In the genomic region with DNA sequence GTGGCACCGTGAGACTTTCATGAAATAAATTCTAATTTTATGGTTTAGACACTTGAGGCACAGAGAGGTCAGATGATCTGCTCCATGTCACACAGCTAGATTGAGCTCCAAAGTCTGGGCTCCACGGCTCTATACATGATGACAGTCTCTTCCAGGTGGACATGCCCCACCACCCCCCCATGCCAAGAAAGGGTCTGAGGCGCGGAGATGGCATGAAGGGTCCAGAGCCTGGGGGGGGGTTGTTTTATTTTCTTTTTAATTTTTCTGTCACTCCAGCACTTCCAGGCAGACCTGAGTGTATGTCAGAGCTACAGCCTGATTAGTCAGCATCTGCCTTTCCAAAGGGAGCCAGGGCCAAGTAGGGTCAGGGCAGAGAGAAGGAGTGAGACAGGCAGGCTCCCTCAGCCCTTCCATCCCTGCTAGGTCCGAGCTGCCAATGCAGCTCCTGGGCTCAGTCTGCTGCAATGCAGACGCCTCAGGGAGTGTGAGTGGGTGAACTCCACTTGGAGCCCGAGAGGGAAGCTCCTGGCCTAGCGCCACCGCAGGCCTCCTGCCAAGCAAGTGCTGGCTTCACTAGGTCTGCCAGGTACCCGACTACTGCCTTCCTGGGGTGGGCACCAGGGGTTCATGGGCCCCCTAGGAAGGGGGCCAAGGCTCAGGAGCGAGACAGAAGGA, we compare ENCODE assay signal across 10 mouse cellular contexts. TPM values are rescaled to one million over a fixed set of nuclear protein-coding genes. Genes with fewer than 3 reads are reported as not detected.
DNase-seq lines count a peak whose midpoint lies in the region; ATAC-seq lines count a peak whose summit lies in the region.
"Had no signal": no experiment of that assay in that cellular context is flagged by ENCODE, and none has a peak within 500 bp of the region (broad histone marks: within the 10 kb centered on the region; RNA-seq: fewer than 3 reads in every experiment).

No protein-coding gene starts in this region.

- no peak for ATAC-seq in liver, embryonic 16.5 days (ENCODE audit: low read depth)
- no peak for ATAC-seq in granulocyte monocyte progenitor cell, adult 5-6 weeks (replicated peaks; ENCODE audit: poor library complexity, severe bottlenecking)

- peak; percentile 65 to 76 for DNase-seq in heart, adult 18-20 months
- no peak for DNase-seq in heart, embryonic 10.5 days (ENCODE audit: low spot score)
- peak; percentile 75 for DNase-seq in 3T3-L1 (ENCODE audit: low read depth, low spot score)
- peak; percentile 86 for DNase-seq in cerebellum, adult 9-11 months
- DNase-seq in heart, postnatal 4 days, result peak; percentile 85
- no peak for DNase-seq in retina, embryonic 14.5 days (ENCODE audit: low spot score)

- H3K27me3 ChIP-seq in heart, embryonic 10.5 days (ENCODE audit: insufficient read depth, poor library complexity, severe bottlenecking), result peaks cover 26% of the 10 kb centered on the region
- H3K27me3 ChIP-seq in liver, embryonic 16.5 days (ENCODE audit: control insufficient read depth, insufficient read depth, low read depth, low read length), result no peaks in the 10 kb centered on the region

- H3K4me1 ChIP-seq in heart, embryonic 10.5 days, result peaks cover 28% of the 10 kb centered on the region
- H3K4me1 ChIP-seq in liver, embryonic 16.5 days (ENCODE audit: control insufficient read depth, low read depth, low read length), result peaks cover 50% of the 10 kb centered on the region

- peak overlapping the region; percentile 97; the same call in 1 of the 2 replicates for H3K4me2 ChIP-seq in liver, embryonic 16.5 days (ENCODE audit: low read depth, low read length)
- H3K4me2 ChIP-seq: embryonic facial prominence, embryonic 15.5 days; limb, embryonic 12.5 days had no signal

- H3K4me3 ChIP-seq in heart, embryonic 10.5 days, result no peak overlapping the region
- no peak overlapping the region for H3K4me3 ChIP-seq in liver, embryonic 16.5 days (ENCODE audit: low read depth, low read length)
- H3K4me3 ChIP-seq: embryonic facial prominence, embryonic 15.5 days; limb, embryonic 12.5 days had no signal

- H3K27ac ChIP-seq in heart, embryonic 10.5 days, result no peak overlapping the region
- peak overlapping the region; percentile 85 for H3K27ac ChIP-seq in liver, embryonic 16.5 days (ENCODE audit: low read length)
- H3K27ac ChIP-seq: embryonic facial prominence, embryonic 15.5 days; limb, embryonic 12.5 days had no signal

- H3K9ac ChIP-seq in liver, embryonic 16.5 days (ENCODE audit: low read depth, low read length), result 0 out of 2 replicates have a peak overlapping the region, but pooled peaks have one; percentile 18
- H3K9ac ChIP-seq: embryonic facial prominence, embryonic 15.5 days; limb, embryonic 12.5 days had no signal

- no peaks in the 10 kb centered on the region for H3K9me3 ChIP-seq in heart, embryonic 10.5 days
- no peaks in the 10 kb centered on the region for H3K9me3 ChIP-seq in liver, embryonic 16.5 days (replicated peaks; ENCODE audit: control insufficient read depth, low read length)
- H3K9me3 ChIP-seq: embryonic facial prominence, embryonic 15.5 days had no signal

- WGBS in heart, embryonic 10.5 days, result 74% methylated on average over 11 of the region's 11 CpGs
- 78% methylated on average over 11 of the region's 11 CpGs for WGBS in liver, embryonic 16.5 days (ENCODE audit: insufficient replicate concordance)

- H3K36me3 ChIP-seq in heart, embryonic 10.5 days, result no peaks in the 10 kb centered on the region
- no peaks in the 10 kb centered on the region; the same call in none of the 2 replicates for H3K36me3 ChIP-seq in liver, embryonic 16.5 days (ENCODE audit: control insufficient read depth, insufficient read depth)
- H3K36me3 ChIP-seq: embryonic facial prominence, embryonic 15.5 days; limb, embryonic 12.5 days had no signal

RNA-seq across cellular contexts. Expression of gene Abcb9, which starts 2.3 kb away (rescaled TPM):
- 10 to 100 TPM in 1 of 2 experiments, 1 to 10 TPM in 1; 8.9 to 10.7 TPM for total RNA-seq in heart, adult 18-20 months (2021)
- polyA plus RNA-seq in heart, embryonic 10.5 days (2016; fragmentation: Nextera tagmentation; extraction: Ambion mirVana), result 0.89 and 2.4 TPM in 2 replicates
- 1 to 10 TPM; 4.9 to 5.5 TPM for total RNA-seq in heart, postnatal 4 days (2021)
- 6.4 and 6.7 TPM in 2 replicates for polyA plus RNA-seq in liver, embryonic 16.5 days (2015; fragmentation: Nextera tagmentation; extraction: Ambion mirVana)
- total RNA-seq in granulocyte monocyte progenitor cell, adult 5-6 weeks (2014; fragmentation: Nextera tagmentation), result 0.71 and 0.96 TPM in 2 replicates
- 0.73 and 2.7 TPM in 2 replicates for total RNA-seq in granulocyte monocyte progenitor cell, adult 5-6 weeks (2017)

RNA-seq across cellular contexts. Expression of gene Ogfod2, which starts 18.8 kb away (rescaled TPM):
- total RNA-seq in heart, adult 18-20 months (2021), result 10 to 100 TPM; 15.1 to 17.5 TPM
- polyA plus RNA-seq in heart, embryonic 10.5 days (2016; fragmentation: Nextera tagmentation; extraction: Ambion mirVana), result 19.6 and 20.1 TPM in 2 replicates
- total RNA-seq in heart, postnatal 4 days (2021), result 10 to 100 TPM; 10.2 to 11.9 TPM
- polyA plus RNA-seq in liver, embryonic 16.5 days (2015; fragmentation: Nextera tagmentation; extraction: Ambion mirVana), result 15.0 and 15.7 TPM in 2 replicates
- total RNA-seq in granulocyte monocyte progenitor cell, adult 5-6 weeks (2014; fragmentation: Nextera tagmentation), result 8.9 and 12.1 TPM in 2 replicates
- total RNA-seq in granulocyte monocyte progenitor cell, adult 5-6 weeks (2017), result 14.9 and 18.6 TPM in 2 replicates

RNA-seq across cellular contexts. Expression of gene Arl6ip4, which starts 22.6 kb away (rescaled TPM):
- total RNA-seq in heart, adult 18-20 months (2021), result 10 to 100 TPM; 36.3 to 37.8 TPM
- polyA plus RNA-seq in heart, embryonic 10.5 days (2016; fragmentation: Nextera tagmentation; extraction: Ambion mirVana), result 86.9 and 116 TPM in 2 replicates
- 10 to 100 TPM; 55.1 to 68.4 TPM for total RNA-seq in heart, postnatal 4 days (2021)
- polyA plus RNA-seq in liver, embryonic 16.5 days (2015; fragmentation: Nextera tagmentation; extraction: Ambion mirVana), result 46.9 and 47.9 TPM in 2 replicates
- total RNA-seq in granulocyte monocyte progenitor cell, adult 5-6 weeks (2014; fragmentation: Nextera tagmentation), result 65.3 and 89.4 TPM in 2 replicates
- total RNA-seq in granulocyte monocyte progenitor cell, adult 5-6 weeks (2017), result 89.7 and 99.8 TPM in 2 replicates

Comparison
In these comparisons a context has a peak if more than half of its experiments do, and no peak if none do; other contexts are left out.
1. DNase-seq: peak in heart, adult 18-20 months (2 of 2), 3T3-L1 (single experiment), cerebellum, adult 9-11 months (single experiment) and heart, postnatal 4 days (single experiment); none in heart, embryonic 10.5 days (single experiment) and retina, embryonic 14.5 days (single experiment).